Mouse (Mus musculus) left cerebral cortex, adult 8-10 months (tissue): ENCODE data around the gene Gtf2e1. TPM values are rescaled to one million over a fixed set of nuclear protein-coding genes. Genes with fewer than 3 reads are reported as not detected.

Experiments used
- DNase-seq, 2 experiments: peaks; one replicate each; pipeline ENCODE4 v3.0.0; 2022; ENCODE audit warnings: low spot score in 2 of 2
- total RNA-seq, 4 experiments: library from RNA; stranded (reverse); gene quantifications; 2 replicates each; pipeline ENCODE4 v1.2.4; 2022

Gene Gtf2e1
- total RNA-seq, 4 experiments from 2014 or later: 14.7 to 16.6 (median 16.1) TPM

- DNase-seq: no peak
Observed at GRCm38 (mm10) chr16:37550266-37550665, 10.7 kb upstream of the Gtf2e1 start.

DNA sequence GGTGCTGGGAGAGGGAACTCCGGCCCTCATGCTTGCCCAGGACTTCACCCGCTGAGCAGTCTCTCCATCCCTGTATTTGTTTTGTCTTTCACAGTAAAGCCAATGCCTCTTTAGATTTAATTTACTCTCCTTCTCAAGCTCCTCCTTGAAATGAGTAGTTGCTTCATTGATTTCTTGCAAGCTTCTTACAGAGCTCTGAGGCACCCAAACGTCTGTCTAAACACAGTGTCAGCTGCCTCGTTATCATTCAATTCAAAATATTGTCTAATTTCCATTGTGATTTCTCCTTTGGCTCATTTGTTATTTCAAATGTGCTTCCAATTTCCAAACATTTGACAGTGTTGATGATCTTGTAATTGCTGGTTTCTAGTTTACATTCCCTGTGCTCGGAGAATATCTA is 6.7 kb upstream of the Gtf2e1 start:
- no peak for DNase-seq

DNA sequence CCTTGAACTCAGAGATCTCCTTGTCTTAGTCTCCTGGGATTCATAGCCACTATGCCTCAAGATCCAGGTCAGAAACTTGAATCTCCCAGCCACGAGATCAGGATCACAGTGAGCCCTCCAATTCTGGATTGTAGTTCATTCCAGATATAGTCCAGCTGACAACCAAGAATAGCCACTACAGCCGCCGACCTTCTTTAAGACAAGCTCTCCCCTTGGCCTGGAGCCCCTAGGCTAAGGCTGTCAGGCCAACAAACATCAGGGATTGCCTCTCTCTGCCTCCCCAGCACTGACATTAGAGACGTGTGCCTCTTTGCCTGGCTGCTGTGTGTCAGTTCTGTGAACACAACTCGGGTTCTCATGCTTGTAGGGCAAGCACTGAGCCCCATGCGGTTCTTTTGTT is 1.2 kb upstream of the Gtf2e1 start:
- no peak for DNase-seq

DNA sequence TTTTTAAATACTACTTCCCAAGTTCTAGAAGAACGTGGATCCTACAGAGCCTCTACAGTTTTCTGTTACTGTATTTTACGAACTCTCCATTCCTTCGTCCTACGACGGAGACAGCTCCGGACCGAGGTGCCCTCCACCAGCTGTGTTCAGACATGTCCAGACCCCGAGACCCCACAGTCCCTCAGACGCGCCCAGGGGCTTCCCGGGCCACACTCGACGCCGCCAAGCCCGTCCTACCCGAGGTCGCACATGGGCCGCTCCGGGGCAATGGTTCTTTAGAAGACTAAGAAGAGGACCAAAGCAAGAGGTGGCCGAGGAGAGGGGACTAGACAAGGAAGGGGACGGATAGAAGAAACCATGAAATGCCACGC is 364 bp downstream of the Gtf2e1 start:
- no peak for DNase-seq

DNA sequence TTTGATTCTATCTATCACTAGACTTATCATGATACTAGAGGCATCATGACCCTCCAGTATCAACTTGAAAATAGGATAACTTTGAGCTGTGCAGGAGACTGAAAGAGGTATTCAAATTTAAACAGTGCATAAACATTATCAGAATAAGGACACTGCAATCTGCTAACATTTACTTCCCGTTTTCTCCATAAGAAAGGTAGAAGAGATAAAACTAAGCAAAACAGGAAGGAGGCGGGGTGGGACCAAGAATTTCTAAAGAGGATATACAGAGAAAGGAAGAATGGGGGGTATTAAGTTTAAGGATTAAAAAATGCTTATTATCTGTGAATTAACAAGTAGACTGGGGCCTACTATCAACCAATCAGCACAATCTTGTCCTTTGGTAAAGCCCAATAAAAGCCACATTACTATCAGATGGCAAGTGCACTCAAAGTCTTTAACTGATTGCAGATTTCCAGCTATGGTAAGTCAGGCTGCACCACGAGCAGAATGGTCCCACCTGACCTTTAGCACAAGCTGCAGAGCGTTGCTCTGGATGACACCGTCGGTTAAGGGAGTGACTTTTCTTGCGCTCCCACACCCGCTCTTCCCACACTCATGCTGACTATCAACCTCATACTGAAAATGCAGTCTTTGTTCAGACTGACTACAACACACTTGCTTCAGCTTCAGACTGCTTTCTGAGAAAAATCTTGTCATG is 6.1 kb downstream of the Gtf2e1 start:
- DNase-seq: no peak

DNA sequence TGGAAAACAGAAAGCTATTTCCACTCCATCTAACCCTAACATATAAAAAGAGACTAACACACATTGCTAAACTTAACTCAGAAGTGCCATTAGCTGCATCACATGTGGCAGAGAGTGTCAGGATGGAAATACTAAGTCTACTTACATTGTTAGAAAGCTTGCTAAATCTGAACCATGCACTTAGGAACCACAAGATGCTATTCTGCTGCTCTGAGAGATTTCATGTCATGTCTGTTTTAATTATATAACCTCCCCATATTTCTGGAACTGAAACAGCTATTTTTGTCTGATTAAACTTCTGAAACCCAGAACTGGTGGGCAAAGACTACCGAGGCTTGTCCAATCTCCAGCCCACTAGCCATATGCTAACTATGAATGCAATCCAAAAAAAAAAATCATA is 7.5 kb downstream of the Gtf2e1 start:
- no peak for DNase-seq

GRCm38 (mm10) chr16:37530170-37530569 is 9.4 kb downstream of the Gtf2e1 start:
- DNase-seq: no peak

- DNase-seq: no peak
Observed at GRCm38 (mm10) chr16:37526688-37527223, 12.8 kb downstream of the Gtf2e1 start.

- no peak for DNase-seq
Observed at GRCm38 (mm10) chr16:37525121-37525520, 14.5 kb downstream of the Gtf2e1 start.

- DNase-seq: no peak
Observed at GRCm38 (mm10) chr16:37522100-37522697, 17.4 kb downstream of the Gtf2e1 start.

- DNase-seq: no peak
Observed at GRCm38 (mm10) chr16:37520190-37521040, 19.2 kb downstream of the Gtf2e1 start.

- no peak for DNase-seq
Observed at GRCm38 (mm10) chr16:37519721-37520120, 19.9 kb downstream of the Gtf2e1 start.

DNA sequence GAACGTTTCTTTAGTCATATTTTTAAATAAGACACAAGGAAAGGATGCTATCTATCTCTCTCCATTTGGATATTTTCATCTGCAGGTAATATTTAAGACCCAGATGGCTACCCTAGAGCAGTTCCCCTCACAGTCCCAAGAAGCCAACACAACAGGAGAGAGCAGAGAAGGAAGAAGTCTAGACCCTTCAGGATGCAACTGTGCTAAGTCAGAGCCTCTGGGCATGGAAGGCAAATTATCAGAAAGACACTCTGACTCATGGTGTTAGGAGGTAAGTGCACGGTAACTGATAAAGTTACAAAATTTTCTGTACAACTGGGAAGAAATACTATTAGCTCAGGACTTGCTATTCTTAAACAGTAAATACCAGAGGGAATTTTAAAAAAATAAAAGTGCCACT is 20.9 kb downstream of the Gtf2e1 start:
- no peak for DNase-seq

DNA sequence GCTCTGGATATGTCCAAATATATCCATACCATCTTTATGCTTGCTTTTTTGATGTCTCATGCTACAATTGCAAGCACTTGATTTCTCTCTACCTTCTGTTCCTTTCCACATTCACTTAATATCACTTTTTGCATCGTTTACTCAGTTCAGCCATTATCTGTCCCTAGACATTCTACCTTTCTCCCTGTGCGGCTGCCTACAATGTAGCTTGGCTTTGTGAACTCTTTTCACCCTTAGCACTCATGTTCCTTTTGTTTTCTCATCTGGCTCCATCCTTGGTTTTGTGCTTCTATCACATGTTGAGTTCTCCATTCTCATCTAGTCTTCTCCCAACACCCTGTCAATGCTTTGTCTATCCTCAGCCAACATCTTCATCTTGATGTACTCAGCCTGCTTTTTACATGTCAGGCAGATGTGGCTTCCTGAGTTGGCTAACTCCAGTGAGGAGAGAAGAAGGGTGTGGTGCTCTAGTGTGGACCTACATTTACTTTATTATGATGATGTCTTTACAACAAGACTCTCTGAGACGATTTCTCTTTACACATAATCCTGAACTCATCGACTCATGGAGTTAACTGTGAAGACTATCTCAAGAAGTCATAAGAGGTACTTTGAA is 21.9 kb downstream of the Gtf2e1 start:
- no peak for DNase-seq

DNA sequence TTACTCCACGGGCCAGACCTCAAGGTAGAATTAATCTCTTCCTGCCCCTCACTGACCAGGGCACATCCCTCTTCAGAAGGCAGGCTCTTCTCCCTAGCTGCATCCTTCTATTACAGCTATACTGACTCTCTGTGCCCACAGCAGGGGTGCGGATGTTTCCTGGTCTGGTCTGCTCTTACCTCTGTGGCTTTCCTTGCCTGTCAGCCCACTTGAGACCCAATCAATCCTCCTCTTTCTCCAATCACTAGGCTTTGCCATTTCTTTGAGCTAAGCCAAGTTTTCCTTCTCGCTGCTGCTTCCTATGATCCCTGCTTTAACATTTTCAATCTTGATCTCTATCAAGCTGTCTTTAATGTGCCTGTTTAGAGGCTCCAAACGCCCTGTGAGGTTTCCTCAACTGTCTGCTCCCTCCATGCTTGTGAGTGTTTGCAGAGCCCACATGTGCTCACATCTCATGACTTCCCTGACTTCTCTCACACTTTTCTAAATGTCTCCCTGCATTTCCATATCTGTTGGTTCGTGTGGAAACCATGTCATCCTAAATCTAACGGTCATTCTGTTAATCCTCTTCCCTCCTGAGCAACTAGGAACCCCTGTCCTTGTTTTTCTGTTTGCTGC is 23.1 kb downstream of the Gtf2e1 start:
- DNase-seq: no peak

- DNase-seq: no peak
Observed at GRCm38 (mm10) chr16:37514644-37515043, 24.9 kb downstream of the Gtf2e1 start.

DNA sequence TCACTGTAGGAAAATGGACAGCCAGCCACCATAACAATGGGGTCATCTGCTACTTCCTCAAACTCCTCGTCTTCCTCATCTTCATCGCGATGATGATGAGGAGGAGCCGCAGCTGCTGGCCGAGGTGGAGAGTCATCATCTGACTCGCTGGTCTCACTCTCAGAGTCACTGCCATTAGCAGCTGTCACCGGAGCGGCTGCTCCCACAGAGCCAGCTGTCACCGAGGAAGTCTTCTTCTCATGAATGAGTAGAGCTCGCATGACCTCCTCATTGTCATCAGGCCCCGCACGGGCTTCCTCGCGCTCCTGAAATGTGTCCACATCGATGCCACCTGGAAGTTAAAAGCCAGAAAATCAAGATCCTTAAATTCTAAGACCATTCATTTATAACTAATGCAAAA is 28.1 kb downstream of the Gtf2e1 start:
- DNase-seq: no peak

DNA sequence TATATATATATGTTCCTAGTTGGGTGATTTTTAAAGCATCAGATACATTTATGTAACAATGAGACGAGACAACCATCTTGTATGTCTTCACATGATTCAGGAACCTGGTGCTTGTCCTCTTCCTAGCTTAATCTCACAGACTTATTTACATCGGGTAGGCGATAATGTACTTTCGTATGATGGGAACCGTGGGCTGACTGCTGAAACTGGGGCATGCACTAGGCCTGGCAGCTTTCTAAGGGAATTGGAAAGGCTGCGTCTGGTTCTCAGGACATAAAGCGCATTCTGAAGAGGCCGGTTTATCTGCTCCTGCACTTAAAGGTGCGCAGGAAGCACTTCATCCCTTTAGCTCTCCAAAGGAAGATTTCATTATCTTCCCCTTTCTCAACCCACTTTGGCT is 32.8 kb downstream of the Gtf2e1 start:
- DNase-seq: no peak

GRCm38 (mm10) chr16:37504517-37504916 is 35.1 kb downstream of the Gtf2e1 start:
- no peak for DNase-seq

- DNase-seq: no peak
Observed at GRCm38 (mm10) chr16:37498581-37498980, 41.0 kb downstream of the Gtf2e1 start.

GRCm38 (mm10) chr16:37495017-37495416 is 44.6 kb downstream of the Gtf2e1 start:
- peak in 1 of 2 experiments; percentile 72 for DNase-seq
